Mouse (Mus musculus): ENCODE measurements around the gene Pex26. TPM values are rescaled to one million over a fixed set of nuclear protein-coding genes. Genes with fewer than 3 reads are reported as not detected.

Pex26 gene
- polyA plus RNA-seq, 1 experiment from 2014 or later: 6.4 TPM

GRCm38 (mm10) chr6:121226744-121227143, 43.3 kb downstream of the Pex26 start:
- Histone ChIP-seq H3K4me3 (ENCODE audit: low read depth, low read length) (no peak overlapping the region), H3K9me3 (ENCODE audit: control insufficient read depth, low read length) (no peaks in the 10 kb centered on the region), H3K36me3 (ENCODE audit: control insufficient read depth, insufficient read depth, low read length) (no peaks in the 10 kb centered on the region), H3K4me2 (replicated peaks; ENCODE audit: low read depth, low read length) (no peak overlapping the region), H3K4me1 (replicated peaks; ENCODE audit: control insufficient read depth, insufficient read depth, low read length) (no peaks in the 10 kb centered on the region), H3K9ac (ENCODE audit: low read depth, low read length) (no peak overlapping the region), H3K27me3 (ENCODE audit: control insufficient read depth, insufficient read depth, low read length) (no peaks in the 10 kb centered on the region), H3K27ac (ENCODE audit: low read depth, low read length) (no peak overlapping the region)
- no peak for DNase-seq (ENCODE audit: low spot score)
- WGBS: 93% methylated on average over 2 of the region's 2 CpGs
- ATAC-seq (ENCODE audit: low FRiP score): no peak

GRCm38 (mm10) chr6:121228421-121228820, 45.0 kb downstream of the Pex26 start:
- DNase-seq (ENCODE audit: low spot score) (no peak), ATAC-seq (ENCODE audit: low FRiP score) (no peak)
- Histone ChIP-seq H3K4me3 (ENCODE audit: low read depth, low read length) (no peak overlapping the region), H3K9ac (ENCODE audit: low read depth, low read length) (no peak overlapping the region), H3K27ac (ENCODE audit: low read depth, low read length) (no peak overlapping the region), H3K27me3 (ENCODE audit: control insufficient read depth, insufficient read depth, low read length) (no peaks in the 10 kb centered on the region), H3K36me3 (ENCODE audit: control insufficient read depth, insufficient read depth, low read length) (no peaks in the 10 kb centered on the region), H3K4me1 (replicated peaks; ENCODE audit: control insufficient read depth, insufficient read depth, low read length) (no peaks in the 10 kb centered on the region), H3K9me3 (ENCODE audit: control insufficient read depth, low read length) (no peaks in the 10 kb centered on the region), H3K4me2 (replicated peaks; ENCODE audit: low read depth, low read length) (no peak overlapping the region)
- 77% methylated on average over 8 of the region's 8 CpGs for WGBS

GRCm38 (mm10) chr6:121232652-121233051, 49.2 kb downstream of the Pex26 start:
- WGBS: 60% methylated on average over 1 of the region's 1 CpGs
- Histone ChIP-seq H3K4me2 (replicated peaks; ENCODE audit: low read depth, low read length) (no peak overlapping the region), H3K4me1 (replicated peaks; ENCODE audit: control insufficient read depth, insufficient read depth, low read length) (no peaks in the 10 kb centered on the region), H3K9ac (ENCODE audit: low read depth, low read length) (no peak overlapping the region), H3K27me3 (ENCODE audit: control insufficient read depth, insufficient read depth, low read length) (no peaks in the 10 kb centered on the region), H3K4me3 (ENCODE audit: low read depth, low read length) (no peak overlapping the region), H3K9me3 (ENCODE audit: control insufficient read depth, low read length) (no peaks in the 10 kb centered on the region), H3K27ac (ENCODE audit: low read depth, low read length) (no peak overlapping the region), H3K36me3 (ENCODE audit: control insufficient read depth, insufficient read depth, low read length) (no peaks in the 10 kb centered on the region)
- no peak for ATAC-seq (ENCODE audit: low FRiP score)
- no peak for DNase-seq (ENCODE audit: low spot score)

- no peak overlapping the region for H3K4me2 ChIP-seq (replicated peaks; ENCODE audit: low read depth, low read length)
- DNase-seq (ENCODE audit: low spot score) (no peak), ATAC-seq (ENCODE audit: low FRiP score) (no peak)
- no peaks in the 10 kb centered on the region for H3K9me3 ChIP-seq (ENCODE audit: control insufficient read depth, low read length)
- whole genome bisulfite sequencing: 90% methylated on average over 2 of the region's 2 CpGs
- H3K27ac ChIP-seq (ENCODE audit: low read depth, low read length): no peak overlapping the region
- no peaks in the 10 kb centered on the region for H3K36me3 ChIP-seq (ENCODE audit: control insufficient read depth, insufficient read depth, low read length)
- H3K4me3 ChIP-seq (ENCODE audit: low read depth, low read length): no peak overlapping the region
- no peaks in the 10 kb centered on the region for H3K4me1 ChIP-seq (replicated peaks; ENCODE audit: control insufficient read depth, insufficient read depth, low read length)
- no peak overlapping the region for H3K9ac ChIP-seq (ENCODE audit: low read depth, low read length)
- H3K27me3 ChIP-seq (ENCODE audit: control insufficient read depth, insufficient read depth, low read length): no peaks in the 10 kb centered on the region
Observed at GRCm38 (mm10) chr6:121236386-121236785, 52.9 kb downstream of the Pex26 start.

GRCm38 (mm10) chr6:121238209-121238608, 54.7 kb downstream of the Pex26 start:
- no peak overlapping the region for H3K27ac ChIP-seq (ENCODE audit: low read depth, low read length)
- H3K36me3 ChIP-seq (ENCODE audit: control insufficient read depth, insufficient read depth, low read length): no peaks in the 10 kb centered on the region
- no peak overlapping the region for H3K4me2 ChIP-seq (replicated peaks; ENCODE audit: low read depth, low read length)
- no peak overlapping the region for H3K9ac ChIP-seq (ENCODE audit: low read depth, low read length)
- no peaks in the 10 kb centered on the region for H3K9me3 ChIP-seq (ENCODE audit: control insufficient read depth, low read length)
- no peaks in the 10 kb centered on the region for H3K4me1 ChIP-seq (replicated peaks; ENCODE audit: control insufficient read depth, insufficient read depth, low read length)
- 0 out of 2 replicates have a peak, but pooled peaks cover 2% of the 10 kb centered on the region for H3K27me3 ChIP-seq (ENCODE audit: control insufficient read depth, insufficient read depth, low read length)
- 91% methylated on average over 4 of the region's 4 CpGs for WGBS
- ATAC-seq (ENCODE audit: low FRiP score) (no peak), DNase-seq (ENCODE audit: low spot score) (no peak)
- no peak overlapping the region for H3K4me3 ChIP-seq (ENCODE audit: low read depth, low read length)

- DNase-seq (ENCODE audit: low spot score): no peak
- ATAC-seq (ENCODE audit: low FRiP score): no peak
- no peaks in the 10 kb centered on the region for H3K4me1 ChIP-seq (replicated peaks; ENCODE audit: control insufficient read depth, insufficient read depth, low read length)
- H3K9ac ChIP-seq (ENCODE audit: low read depth, low read length): no peak overlapping the region
- H3K4me3 ChIP-seq (ENCODE audit: low read depth, low read length): no peak overlapping the region
- WGBS: 75% methylated on average over 2 of the region's 2 CpGs
- H3K9me3 ChIP-seq (ENCODE audit: control insufficient read depth, low read length): no peaks in the 10 kb centered on the region
- no peak overlapping the region for H3K27ac ChIP-seq (ENCODE audit: low read depth, low read length)
- H3K4me2 ChIP-seq (replicated peaks; ENCODE audit: low read depth, low read length): no peak overlapping the region
- no peaks in the 10 kb centered on the region for H3K36me3 ChIP-seq (ENCODE audit: control insufficient read depth, insufficient read depth, low read length)
- H3K27me3 ChIP-seq (ENCODE audit: control insufficient read depth, insufficient read depth, low read length): 0 out of 2 replicates have a peak, but pooled peaks cover 2% of the 10 kb centered on the region
Observed at GRCm38 (mm10) chr6:121241780-121242179, 58.3 kb downstream of the Pex26 start.

GRCm38 (mm10) chr6:121243161-121243560, 59.7 kb downstream of the Pex26 start:
- Histone ChIP-seq H3K4me2 (replicated peaks; ENCODE audit: low read depth, low read length) (no peak overlapping the region), H3K9ac (ENCODE audit: low read depth, low read length) (no peak overlapping the region), H3K27me3 (ENCODE audit: control insufficient read depth, insufficient read depth, low read length) (0 out of 2 replicates have a peak, but pooled peaks cover 2% of the 10 kb centered on the region), H3K9me3 (ENCODE audit: control insufficient read depth, low read length) (no peaks in the 10 kb centered on the region), H3K4me3 (ENCODE audit: low read depth, low read length) (no peak overlapping the region), H3K36me3 (ENCODE audit: control insufficient read depth, insufficient read depth, low read length) (no peaks in the 10 kb centered on the region), H3K27ac (ENCODE audit: low read depth, low read length) (no peak overlapping the region), H3K4me1 (replicated peaks; ENCODE audit: control insufficient read depth, insufficient read depth, low read length) (no peaks in the 10 kb centered on the region)
- DNase-seq (ENCODE audit: low spot score) (no peak), ATAC-seq (ENCODE audit: low FRiP score) (no peak)
- 64% methylated on average over 10 of the region's 10 CpGs for WGBS

- Histone ChIP-seq H3K4me2 (replicated peaks; ENCODE audit: low read depth, low read length) (peak within 1 kb of the TSS; percentile 47), H3K9ac (ENCODE audit: low read depth, low read length) (peak within 1 kb of the TSS; percentile 40), H3K4me3 (ENCODE audit: low read depth, low read length) (peak within 1 kb of the TSS; percentile 45), H3K27ac (ENCODE audit: low read depth, low read length) (no peak within 1 kb of the TSS), H3K36me3 (ENCODE audit: control insufficient read depth, insufficient read depth, low read length) (no peaks in the 10 kb centered on the region), H3K4me1 (replicated peaks; ENCODE audit: control insufficient read depth, insufficient read depth, low read length) (no peaks in the 10 kb centered on the region), H3K27me3 (ENCODE audit: control insufficient read depth, insufficient read depth, low read length) (0 out of 2 replicates have a peak, but pooled peaks cover 2% of the 10 kb centered on the region), H3K9me3 (ENCODE audit: control insufficient read depth, low read length) (no peaks in the 10 kb centered on the region)
- ATAC-seq (ENCODE audit: low FRiP score) (peak; percentile 92), DNase-seq (ENCODE audit: low spot score) (peak; percentile 85)
- 11% methylated on average over 35 of the region's 35 CpGs for WGBS
Observed at GRCm38 (mm10) chr6:121245127-121246036, 61.9 kb downstream of the Pex26 start, which contains the start of gene Usp18. TSS of gene Usp18 (plus strand) at chr6:121245906.

GRCm38 (mm10) chr6:121246037-121246361, 62.5 kb downstream of the Pex26 start:
- H3K9me3 ChIP-seq (ENCODE audit: control insufficient read depth, low read length): no peaks in the 10 kb centered on the region
- DNase-seq (ENCODE audit: low spot score) (no peak), ATAC-seq (ENCODE audit: low FRiP score) (0 out of 2 replicates have a peak, but pooled peaks have one; percentile 36)
- H3K27me3 ChIP-seq (ENCODE audit: control insufficient read depth, insufficient read depth, low read length): 0 out of 2 replicates have a peak, but pooled peaks cover 2% of the 10 kb centered on the region
- H3K27ac ChIP-seq (ENCODE audit: low read depth, low read length): no peak overlapping the region
- H3K4me1 ChIP-seq (replicated peaks; ENCODE audit: control insufficient read depth, insufficient read depth, low read length): no peaks in the 10 kb centered on the region
- peak overlapping the region; percentile 45 for H3K4me3 ChIP-seq (ENCODE audit: low read depth, low read length)
- peak overlapping the region; percentile 47 for H3K4me2 ChIP-seq (replicated peaks; ENCODE audit: low read depth, low read length)
- peak overlapping the region; percentile 40 for H3K9ac ChIP-seq (ENCODE audit: low read depth, low read length)
- 19% methylated on average over 4 of the region's 4 CpGs for WGBS
- H3K36me3 ChIP-seq (ENCODE audit: control insufficient read depth, insufficient read depth, low read length): no peaks in the 10 kb centered on the region
